Mouse (Mus musculus) embryonic fibroblast, embryonic 13.5 days (primary cell): Measurements from ENCODE around the gene Dock3. TPM values are rescaled to one million over a fixed set of nuclear protein-coding genes. Genes with fewer than 3 reads are reported as not detected.

Experiments
- H3K27ac ChIP-seq: 2 replicates; pipeline ENCODE4 v1.5.1; 2012; ENCODE audit warnings: low read length, control low read depth, inconsistent platforms; ENCODE audit not compliant: insufficient read depth
- H3K4me1 ChIP-seq: 2 replicates; pipeline ENCODE4 v1.6.1; 2011; ENCODE audit warnings: low read length; ENCODE audit not compliant: control insufficient read depth, insufficient read depth
- H3K4me3 ChIP-seq: 2 replicates; pipeline ENCODE4 v1.5.1; 2011; ENCODE audit warnings: mild to moderate bottlenecking, control low read depth, low read length; ENCODE audit not compliant: insufficient read depth
- CTCF ChIP-seq: IDR thresholded peaks from 2 replicates; pipeline ENCODE4 v1.5.1; 2011; ENCODE audit warnings: mild to moderate bottlenecking, control low read depth, low read length, moderate library complexity, borderline replicate concordance; ENCODE audit not compliant: insufficient read depth
- POLR2A ChIP-seq: IDR thresholded peaks from 2 replicates; pipeline ENCODE4 v1.6.1; 2011; ENCODE audit warnings: low read depth, mild to moderate bottlenecking, control low read depth, low read length, moderate library complexity
- polyA plus RNA-seq: library from polyadenylated mRNA; stranded (reverse); fragments of >200 nt; gene quantifications from 2 replicates; pipeline ENCODE4 v1.2.4, GENCODE M21; 2011; ENCODE audit warnings: low read depth; ENCODE audit not compliant: missing spikeins, insufficient read length

Dock3 gene
- polyA plus RNA-seq, 1 experiment = 0.18 TPM

- Histone ChIP-seq H3K4me3 (no peak overlapping the region), H3K27ac (no peak overlapping the region), H3K4me1 (no peaks in the 10 kb centered on the region)
- TF ChIP-seq POLR2A (no peak), CTCF (no peak)
Observed at GRCm38 (mm10) chr9:106856664-106857063, 375.0 kb downstream of the Dock3 start.

Other genes starting within 250 kb of the Dock3 start
- gene Mapkapk3, start 58.0 kb upstream of the Dock3 start, polyA plus RNA-seq = 17.5 and 28.2 TPM in 2 replicates
- gene Cish, start 64.1 kb upstream of the Dock3 start, polyA plus RNA-seq = 6.4 and 8.5 TPM in 2 replicates
- 10.4 and 14.0 TPM in 2 replicates for gene Hemk1, start 106.4 kb upstream of the Dock3 start, polyA plus RNA-seq
- gene 6430571L13Rik, start 108.7 kb upstream of the Dock3 start, polyA plus RNA-seq = not detected in 2 replicates
- not detected in 2 replicates for gene Cacna2d2, start 167.7 kb upstream of the Dock3 start, polyA plus RNA-seq